Comparison of ENCODE assay signal across 24 mouse cellular contexts in genomic region chr2:138269330-138269729, GRCm38 (mm10). TPM values are rescaled to one million over a fixed set of nuclear protein-coding genes. Genes with fewer than 3 reads are reported as not detected.
DNase-seq lines count a peak whose midpoint lies in the region; ATAC-seq and TF ChIP-seq lines count a peak whose summit lies in the region.
"Had no signal": no experiment of that assay in that cellular context is flagged by ENCODE, and none has a peak within 500 bp of the region (broad histone marks: within the 10 kb centered on the region; RNA-seq: fewer than 3 reads in every experiment).

No protein-coding gene starts in this region.

- no peaks in the 10 kb centered on the region for H3K36me3 ChIP-seq in lung, postnatal 0 days (ENCODE audit: insufficient read depth, low read length)
- H3K36me3 ChIP-seq: embryonic facial prominence, embryonic 13.5 days; heart, embryonic 15.5 days; hindbrain, embryonic 10.5 days had no signal

- no peak for ATAC-seq in lung, postnatal 0 days
- 0 out of 2 replicates have a peak, but pooled peaks have one; percentile 32 for ATAC-seq in megakaryocyte progenitor cell, adult 5-6 weeks (replicated peaks; ENCODE audit: poor library complexity)
- ATAC-seq: CD4-positive, CD25-positive, alpha-beta regulatory T cell, adult 4 months; forebrain, embryonic 13.5 days; forebrain, postnatal 0 days had no signal

- TF ChIP-seq CTCF in lung, postnatal 0 days (IDR thresholded peaks at IDR 0.05): peak; percentile 48

- no peak overlapping the region for H3K27ac ChIP-seq in lung, postnatal 0 days (ENCODE audit: low read length)
- H3K27ac ChIP-seq: embryonic facial prominence, embryonic 13.5 days; forebrain, embryonic 13.5 days; heart, adult 2 months; heart, embryonic 15.5 days; hindbrain, embryonic 10.5 days; hindbrain, embryonic 14.5 days had no signal

- H3K9me3 ChIP-seq in lung, postnatal 0 days (ENCODE audit: low read length): no peaks in the 10 kb centered on the region
- H3K9me3 ChIP-seq: embryonic facial prominence, embryonic 13.5 days; forebrain, embryonic 13.5 days; heart, embryonic 15.5 days; hindbrain, embryonic 10.5 days had no signal

- peaks cover 30% of the 10 kb centered on the region for H3K4me1 ChIP-seq in lung, postnatal 0 days (ENCODE audit: insufficient read depth, low read depth, low read length)

- no peak overlapping the region for H3K4me3 ChIP-seq in lung, postnatal 0 days (ENCODE audit: low read depth, low read length)
- H3K4me3 ChIP-seq: embryonic facial prominence, embryonic 13.5 days; forebrain, embryonic 13.5 days; heart, adult 2 months; heart, embryonic 15.5 days; hindbrain, embryonic 10.5 days had no signal

- H3K4me2 ChIP-seq in lung, postnatal 0 days (replicated peaks; ENCODE audit: low read depth, low read length): no peak overlapping the region
- H3K4me2 ChIP-seq: embryonic facial prominence, embryonic 13.5 days; forebrain, embryonic 13.5 days; heart, embryonic 11.5 days; heart, embryonic 15.5 days; hindbrain, embryonic 14.5 days had no signal

- no peak overlapping the region for H3K9ac ChIP-seq in lung, postnatal 0 days (replicated peaks; ENCODE audit: low read depth)
- H3K9ac ChIP-seq: embryonic facial prominence, embryonic 13.5 days; forebrain, embryonic 13.5 days; forebrain, postnatal 0 days; heart, embryonic 15.5 days; hindbrain, embryonic 14.5 days had no signal

- DNase-seq in cerebellum, adult 9-10 months: peak; percentile 15
- DNase-seq in cerebellum, adult 11-12 months: no peak
- DNase-seq in lung, postnatal 0 days (ENCODE audit: low spot score): no peak
- DNase-seq in lung, postnatal 4 days: no peak
- DNase-seq in ES-CJ7 (ENCODE audit: low read depth, low spot score): peak; percentile 36
- DNase-seq in embryo, embryonic 9.5 days (ENCODE audit: extremely low spot score): no peak
- DNase-seq: adrenal gland, adult 2 months; adrenal gland, postnatal 25 days; B cell, adult 2 months; cerebellum, adult 2 months; cerebellum, postnatal 14 days; forebrain, postnatal 0 days; gastrocnemius, postnatal 14 days; heart, adult 2 months; heart, postnatal 14 days had no signal

- no peak for TF ChIP-seq EP300 in lung, postnatal 0 days (IDR thresholded peaks at IDR 0.05)

- no peaks in the 10 kb centered on the region for H3K27me3 ChIP-seq in lung, postnatal 0 days (replicated peaks; ENCODE audit: insufficient read depth, low read length)
- H3K27me3 ChIP-seq: embryonic facial prominence, embryonic 13.5 days; forebrain, embryonic 13.5 days; heart, embryonic 15.5 days had no signal

RNA-seq across cellular contexts. Expression of gene Btbd3, which starts 13.0 kb away (rescaled TPM):
- polyA plus RNA-seq in lung, postnatal 0 days (2015; fragmentation: Nextera tagmentation; extraction: Ambion mirVana): 53.7 and 58.6 TPM in 2 replicates
- total RNA-seq in megakaryocyte progenitor cell, adult 5-6 weeks (2015): 3.2 and 3.4 TPM in 2 replicates
- total RNA-seq in megakaryocyte progenitor cell, adult 5-6 weeks (2017): 2.0 and 2.3 TPM in 2 replicates
- total RNA-seq: MEL had no signal
- polyA plus RNA-seq: CD4-positive, CD25-positive, alpha-beta regulatory T cell, adult 4 months had no signal

Comparison
In these comparisons a context has a peak if more than half of its experiments do, and no peak if none do; other contexts are left out.
1. DNase-seq: peak in cerebellum, adult 9-10 months (single experiment) and ES-CJ7 (single experiment); none in cerebellum, adult 11-12 months (single experiment), lung, postnatal 0 days (single experiment), lung, postnatal 4 days (0 of 2) and embryo, embryonic 9.5 days (single experiment).